Mouse (Mus musculus) bone marrow macrophage, adult 2 months (primary cell): ENCODE results near the gene Cav2. TPM values are rescaled to one million over a fixed set of nuclear protein-coding genes. Genes with fewer than 3 reads are reported as not detected.

Experiments
- H3K27ac ChIP-seq: 2 replicates; pipeline ENCODE4 v1.5.1; 2012; ENCODE audit warnings: low read depth, low read length; ENCODE audit not compliant: insufficient read depth
- H3K4me1 ChIP-seq: 2 replicates; pipeline ENCODE4 v1.6.1; 2012; ENCODE audit warnings: low read length; ENCODE audit not compliant: control insufficient read depth, insufficient read depth
- H3K4me3 ChIP-seq: 2 replicates; pipeline ENCODE4 v1.5.1; 2012; ENCODE audit warnings: mild to moderate bottlenecking, low read length, moderate library complexity; ENCODE audit not compliant: insufficient read depth
- CTCF ChIP-seq: IDR thresholded peaks from 2 replicates; pipeline ENCODE4 v1.5.1; 2012; ENCODE audit warnings: low read depth, mild to moderate bottlenecking, low read length, moderate library complexity
- POLR2A ChIP-seq: IDR thresholded peaks from 2 replicates; pipeline ENCODE4 v1.6.1; 2012; ENCODE audit warnings: mild to moderate bottlenecking, low read depth, low read length, borderline replicate concordance
- polyA plus RNA-seq: library from polyadenylated mRNA; stranded (reverse); fragments of >200 nt; gene quantifications from 2 replicates; pipeline ENCODE4 v1.2.4, GENCODE M21; 2012; ENCODE audit not compliant: missing spikeins, insufficient read depth, insufficient read length

Cav2 gene
- polyA plus RNA-seq, 1 experiment = 70.8 TPM

GRCm38 (mm10) chr6:17265043-17265442 is 15.9 kb upstream of the Cav2 start:
- H3K4me1 ChIP-seq = no peaks in the 10 kb centered on the region
- H3K27ac ChIP-seq = no peak overlapping the region
- no peak overlapping the region for H3K4me3 ChIP-seq
- TF ChIP-seq CTCF (no peak), POLR2A (no peak)

- H3K4me3 ChIP-seq = no peak overlapping the region
- no peak overlapping the region for H3K27ac ChIP-seq
- H3K4me1 ChIP-seq = no peaks in the 10 kb centered on the region
- no peak for TF ChIP-seq CTCF
- TF ChIP-seq POLR2A = no peak
These were observed 14.5 kb upstream of the Cav2 start for GRCm38 (mm10) chr6:17266466-17266865.

GRCm38 (mm10) chr6:17278366-17278765 is 2.6 kb upstream of the Cav2 start:
- no peak for TF ChIP-seq CTCF
- TF ChIP-seq POLR2A = no peak
- no peak overlapping the region for H3K4me3 ChIP-seq
- H3K4me1 ChIP-seq = peaks cover 21% of the 10 kb centered on the region
- H3K27ac ChIP-seq = no peak overlapping the region

GRCm38 (mm10) chr6:17281757-17282092 is 740 bp downstream of the Cav2 start:
- TF ChIP-seq CTCF (no peak), POLR2A (no peak)
- Histone ChIP-seq H3K4me3 (peak overlapping the region; percentile 74), H3K27ac (peak overlapping the region; percentile 86), H3K4me1 (peaks cover 35% of the 10 kb centered on the region)

- H3K4me3 ChIP-seq = peak overlapping the region; percentile 74
- TF ChIP-seq CTCF = no peak
- TF ChIP-seq POLR2A = no peak
- peak overlapping the region; percentile 86 for H3K27ac ChIP-seq
- H3K4me1 ChIP-seq = peaks cover 37% of the 10 kb centered on the region
These were observed 1.2 kb downstream of the Cav2 start for GRCm38 (mm10) chr6:17282159-17282558.

- Histone ChIP-seq H3K4me1 (peaks cover 37% of the 10 kb centered on the region), H3K27ac (peak overlapping the region; percentile 51; the same call in 1 of the 2 replicates), H3K4me3 (no peak overlapping the region)
- TF ChIP-seq POLR2A (no peak), CTCF (no peak)
These were observed 2.8 kb downstream of the Cav2 start for GRCm38 (mm10) chr6:17283834-17284233.

GRCm38 (mm10) chr6:17286381-17286780 is 5.4 kb downstream of the Cav2 start:
- peak overlapping the region; percentile 39 for H3K27ac ChIP-seq
- peaks cover 30% of the 10 kb centered on the region for H3K4me1 ChIP-seq
- TF ChIP-seq CTCF = no peak
- TF ChIP-seq POLR2A = no peak
- H3K4me3 ChIP-seq = no peak overlapping the region

GRCm38 (mm10) chr6:17295116-17295515 is 14.1 kb downstream of the Cav2 start:
- Histone ChIP-seq H3K27ac (no peak overlapping the region), H3K4me3 (no peak overlapping the region), H3K4me1 (no peaks in the 10 kb centered on the region)
- TF ChIP-seq POLR2A (no peak), CTCF (no peak)

- no peak for TF ChIP-seq POLR2A
- no peak for TF ChIP-seq CTCF
- peak within 1 kb of the TSS; percentile 62 for H3K4me3 ChIP-seq
- no peak within 1 kb of the TSS for H3K27ac ChIP-seq
- no peaks in the 10 kb centered on the region; the same call in 1 of the 2 replicates for H3K4me1 ChIP-seq
These were observed 25.1 kb downstream of the Cav2 start, which contains the start of gene Cav1 for GRCm38 (mm10) chr6:17305954-17306601. TSS of gene Cav1 (plus strand) at chr6:17306335.

- H3K4me3 ChIP-seq = peak overlapping the region; percentile 62
- no peaks in the 10 kb centered on the region; the same call in 1 of the 2 replicates for H3K4me1 ChIP-seq
- TF ChIP-seq POLR2A (no peak), CTCF (no peak)
- H3K27ac ChIP-seq = no peak overlapping the region
These were observed 25.8 kb downstream of the Cav2 start for GRCm38 (mm10) chr6:17306602-17307325.
